ENCODE assay signal across 8 mouse cellular contexts in genomic region chr7:44819391-44819790, GRCm38 (mm10). TPM values are rescaled to one million over a fixed set of nuclear protein-coding genes. Genes with fewer than 3 reads are reported as not detected.
DNase-seq lines count a peak whose midpoint lies in the region; ATAC-seq and TF ChIP-seq lines count a peak whose summit lies in the region.

No protein-coding gene starts in this region.

- H3K36me3 ChIP-seq in intestine, postnatal 0 days (ENCODE audit: control insufficient read depth, insufficient read depth): no peaks in the 10 kb centered on the region; the same call in 1 of the 2 replicates
- H3K36me3 ChIP-seq in stomach, embryonic 14.5 days (ENCODE audit: control insufficient read depth, insufficient read depth, low read length): peaks cover under 1% of the 10 kb centered on the region; the same call in 1 of the 2 replicates

- no peaks in the 10 kb centered on the region for H3K9me3 ChIP-seq in intestine, postnatal 0 days (ENCODE audit: control insufficient read depth)
- H3K9me3 ChIP-seq in stomach, embryonic 14.5 days (ENCODE audit: control insufficient read depth, low read depth, low read length): no peaks in the 10 kb centered on the region

- no peaks in the 10 kb centered on the region for H3K27me3 ChIP-seq in intestine, postnatal 0 days (replicated peaks; ENCODE audit: control insufficient read depth, insufficient read depth, low read length)
- H3K27me3 ChIP-seq in stomach, embryonic 14.5 days (ENCODE audit: control insufficient read depth, insufficient read depth, low read length): no peaks in the 10 kb centered on the region

- 0 out of 2 replicates have a peak overlapping the region, but pooled peaks have one; percentile 21 for H3K27ac ChIP-seq in intestine, postnatal 0 days (ENCODE audit: low read depth, low read length)
- no peak overlapping the region for H3K27ac ChIP-seq in stomach, embryonic 14.5 days (ENCODE audit: low read length)

- no peak for ATAC-seq in intestine, postnatal 0 days
- ATAC-seq in stomach, embryonic 14.5 days (ENCODE audit: insufficient number of reproducible peaks, insufficient read depth, low FRiP score, low read depth): no peak

- peak overlapping the region; percentile 84 for H3K4me2 ChIP-seq in intestine, postnatal 0 days (replicated peaks; ENCODE audit: low read depth)
- H3K4me2 ChIP-seq in stomach, embryonic 14.5 days (replicated peaks; ENCODE audit: low read depth, low read length): peak overlapping the region; percentile 88

- peaks cover 16% of the 10 kb centered on the region for H3K4me1 ChIP-seq in intestine, postnatal 0 days (replicated peaks; ENCODE audit: control insufficient read depth, insufficient read depth, low read length)
- peaks cover 47% of the 10 kb centered on the region for H3K4me1 ChIP-seq in stomach, embryonic 14.5 days (ENCODE audit: control insufficient read depth, insufficient read depth, low read length)

- no peak for TF ChIP-seq CTCF in intestine, postnatal 0 days (IDR thresholded peaks at IDR 0.05; ENCODE audit: low read depth)

- H3K9ac ChIP-seq in intestine, postnatal 0 days (ENCODE audit: low read depth, low read length): 0 out of 2 replicates have a peak overlapping the region, but pooled peaks have one; percentile 31
- 0 out of 2 replicates have a peak overlapping the region, but pooled peaks have one; percentile 18 for H3K9ac ChIP-seq in stomach, embryonic 14.5 days (replicated peaks; ENCODE audit: low read depth, low read length)

- DNase-seq in gastrocnemius, postnatal 4 days (ENCODE audit: low spot score in 2 of 2): peak; percentile 5 to 14
- no peak for DNase-seq in gastrocnemius, postnatal 25 days
- DNase-seq in urinary bladder, postnatal 14 days (ENCODE audit: low spot score): peak; percentile 1
- no peak for DNase-seq in urinary bladder, postnatal 10 days (ENCODE audit: low spot score)
- DNase-seq in gastrocnemius, adult 18-20 months (ENCODE audit: low spot score): no peak
- no peak for DNase-seq in left cerebral cortex, adult 9 months (ENCODE audit: low spot score in 2 of 2)

- H3K4me3 ChIP-seq in intestine, postnatal 0 days (ENCODE audit: low read depth, low read length): no peak overlapping the region
- peak overlapping the region; percentile 69; the same call in 1 of the 2 replicates for H3K4me3 ChIP-seq in stomach, embryonic 14.5 days (ENCODE audit: low read depth, low read length)

- 85% methylated on average over 2 of the region's 2 CpGs for WGBS in intestine, postnatal 0 days
- WGBS in stomach, embryonic 14.5 days: 83% methylated on average over 2 of the region's 2 CpGs

RNA-seq across cellular contexts. Expression of gene Atf5, which starts 2.9 kb away (rescaled TPM):
- 10 to 100 TPM; 55.6 to 62.2 TPM for total RNA-seq in gastrocnemius, postnatal 4 days (2021)
- 10 to 100 TPM; 57.2 to 70.6 TPM for total RNA-seq in gastrocnemius, postnatal 25 days (2021)
- 6.5 and 6.6 TPM in 2 replicates for polyA plus RNA-seq in intestine, postnatal 0 days (2015; fragmentation: Nextera tagmentation; extraction: Ambion mirVana)
- 3.1 and 4.4 TPM in 2 replicates for polyA plus RNA-seq in stomach, embryonic 14.5 days (2014; fragmentation: Nextera tagmentation; extraction: Ambion mirVana)
- 10 to 100 TPM; 62.4 to 99.0 TPM for total RNA-seq in gastrocnemius, adult 18-20 months (2021)

RNA-seq across cellular contexts. Expression of gene Il4i1, which starts 3.2 kb away (rescaled TPM):
- total RNA-seq in gastrocnemius, postnatal 4 days (2021): 1 to 10 TPM; 1.6 to 1.8 TPM
- 1 to 10 TPM; 1.8 to 3.1 TPM for total RNA-seq in gastrocnemius, postnatal 25 days (2021)
- polyA plus RNA-seq in intestine, postnatal 0 days (2015; fragmentation: Nextera tagmentation; extraction: Ambion mirVana): 0.82 and 0.89 TPM in 2 replicates
- polyA plus RNA-seq in stomach, embryonic 14.5 days (2014; fragmentation: Nextera tagmentation; extraction: Ambion mirVana): 1.2 and 3.0 TPM in 2 replicates
- total RNA-seq in gastrocnemius, adult 18-20 months (2021): 1 to 10 TPM; 2.3 to 3.5 TPM

RNA-seq across cellular contexts. Expression of gene Nup62, which starts 3.5 kb away (rescaled TPM):
- 10 to 100 TPM; 49.4 to 53.1 TPM for total RNA-seq in gastrocnemius, postnatal 4 days (2021)
- 10 to 100 TPM; 18.4 to 22.2 TPM for total RNA-seq in gastrocnemius, postnatal 25 days (2021)
- 28.0 and 28.1 TPM in 2 replicates for polyA plus RNA-seq in intestine, postnatal 0 days (2015; fragmentation: Nextera tagmentation; extraction: Ambion mirVana)
- 54.2 and 56.6 TPM in 2 replicates for polyA plus RNA-seq in stomach, embryonic 14.5 days (2014; fragmentation: Nextera tagmentation; extraction: Ambion mirVana)
- total RNA-seq in gastrocnemius, adult 18-20 months (2021): 10 to 100 TPM; 20.1 to 25.2 TPM

RNA-seq across cellular contexts. Expression of gene Akt1s1, which starts 29.4 kb away (rescaled TPM):
- 100 to 1,000 TPM in 1 of 2 experiments, 10 to 100 TPM in 1; 92.4 to 103 TPM for total RNA-seq in gastrocnemius, postnatal 4 days (2021)
- 100 to 1,000 TPM; 103 to 113 TPM for total RNA-seq in gastrocnemius, postnatal 25 days (2021)
- polyA plus RNA-seq in intestine, postnatal 0 days (2015; fragmentation: Nextera tagmentation; extraction: Ambion mirVana): 71.6 and 76.5 TPM in 2 replicates
- polyA plus RNA-seq in stomach, embryonic 14.5 days (2014; fragmentation: Nextera tagmentation; extraction: Ambion mirVana): 43.6 and 54.9 TPM in 2 replicates
- total RNA-seq in gastrocnemius, adult 18-20 months (2021): 100 to 1,000 TPM; 130 to 144 TPM

RNA-seq across cellular contexts. Expression of gene Tbc1d17, which starts 29.5 kb away (rescaled TPM):
- total RNA-seq in gastrocnemius, postnatal 4 days (2021): 10 to 100 TPM; 56.5 to 63.4 TPM
- total RNA-seq in gastrocnemius, postnatal 25 days (2021): 10 to 100 TPM; 38.6 to 41.2 TPM
- 47.4 and 48.5 TPM in 2 replicates for polyA plus RNA-seq in intestine, postnatal 0 days (2015; fragmentation: Nextera tagmentation; extraction: Ambion mirVana)
- 64.6 and 71.8 TPM in 2 replicates for polyA plus RNA-seq in stomach, embryonic 14.5 days (2014; fragmentation: Nextera tagmentation; extraction: Ambion mirVana)
- total RNA-seq in gastrocnemius, adult 18-20 months (2021): 10 to 100 TPM; 46.8 to 61.0 TPM

Comparison
In these comparisons a context has a peak if more than half of its experiments do, and no peak if none do; other contexts are left out.
1. DNase-seq: peak in gastrocnemius, postnatal 4 days (2 of 2) and urinary bladder, postnatal 14 days (single experiment); none in gastrocnemius, postnatal 25 days (single experiment), urinary bladder, postnatal 10 days (single experiment), gastrocnemius, adult 18-20 months (single experiment) and left cerebral cortex, adult 9 months (0 of 2).